Mouse (Mus musculus): Measurements from ENCODE around the gene Slx1b.

DNA sequence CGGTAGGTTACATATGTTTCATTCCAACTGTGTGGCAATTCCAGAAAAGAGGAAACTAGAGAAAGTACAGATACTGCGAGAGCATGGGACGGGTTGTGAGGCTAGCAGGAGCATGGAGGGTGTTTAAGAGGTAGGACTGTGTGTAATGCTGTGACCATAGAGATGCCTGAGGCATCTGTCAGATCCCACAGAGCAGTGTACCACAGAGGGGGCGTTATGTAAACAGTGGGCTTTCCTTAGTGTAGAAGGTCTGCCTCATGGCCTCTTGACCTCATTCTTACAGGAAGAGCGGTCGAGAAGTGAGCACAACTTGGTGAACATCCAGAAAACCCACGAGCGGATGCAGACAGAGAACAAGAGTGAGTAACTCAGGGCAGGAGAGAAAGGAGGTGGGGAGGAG is 31.9 kb downstream of the Slx1b start:
- TF ChIP-seq POLR2A (IDR thresholded peaks at IDR 0.05; ENCODE audit: low read depth, low read length) (no peak), CTCF (IDR thresholded peaks at IDR 0.05; ENCODE audit: extremely low read depth, insufficient read length, insufficient replicate concordance, low read depth, low read length) (no peak)

All from small intestine, adult 2 months (tissue).